Mouse (Mus musculus) left cerebral cortex, adult 2 months (tissue): Measurements from ENCODE around the gene Nomo1. TPM values are rescaled to one million over a fixed set of nuclear protein-coding genes. Genes with fewer than 3 reads are reported as not detected.

Experiments used
- DNase-seq, 2 experiments: peaks; one replicate each; pipeline ENCODE4 v3.0.0; 2021 to 2022; ENCODE audit warnings: low spot score in 2 of 2, mixed read lengths in 1 of 2; ENCODE audit errors: extremely low spot score in 1 of 2
- H3K27ac ChIP-seq: fragments of 200-600 bp; 2 replicates; pipeline ENCODE4 v1.8.1; 2022
- H3K4me3 ChIP-seq: fragments of 200-600 bp; 2 replicates; pipeline ENCODE4 v1.8.1; 2022
- CTCF ChIP-seq: fragments of 200-600 bp; IDR thresholded peaks from 2 replicates; pipeline ENCODE4 v1.8.1; 2022; ENCODE audit warnings: antibody characterized with exemption, mild to moderate bottlenecking, moderate library complexity
- intact Hi-C: fragments of 180-260 bp; cut with DNase I; formaldehyde crosslinking; loops from one replicate; pipeline ENCODE4 v1.15.1; 2025
- long read RNA-seq, 2 experiments: library from polyadenylated mRNA; stranded (forward); transcript quantifications; one replicate each; pipeline ENCODE4 v2.0.0; 2021; ENCODE audit warnings: borderline mapping rate in 2 of 2
- total RNA-seq, 2 experiments: library from RNA; stranded (reverse); gene quantifications; 2 replicates each; pipeline ENCODE4 v1.2.3; 2021

Nomo1 gene
- total RNA-seq = 100 to 1,000 TPM; 102 to 105 TPM
- long read RNA-seq, experiment 1, full-length matches to known transcripts = 52 of 92 reads
- long read RNA-seq, experiment 1, partial matches to known transcripts = 29 of 92 reads
- long read RNA-seq, experiment 1, other reads (novel, unspliced or antisense) = 11 of 92 reads
- long read RNA-seq, experiment 2, full-length matches to known transcripts = 38 of 70 reads
- long read RNA-seq, experiment 2, partial matches to known transcripts = 27 of 70 reads
- long read RNA-seq, experiment 2, other reads (novel, unspliced or antisense) = 5 of 70 reads

DNA sequence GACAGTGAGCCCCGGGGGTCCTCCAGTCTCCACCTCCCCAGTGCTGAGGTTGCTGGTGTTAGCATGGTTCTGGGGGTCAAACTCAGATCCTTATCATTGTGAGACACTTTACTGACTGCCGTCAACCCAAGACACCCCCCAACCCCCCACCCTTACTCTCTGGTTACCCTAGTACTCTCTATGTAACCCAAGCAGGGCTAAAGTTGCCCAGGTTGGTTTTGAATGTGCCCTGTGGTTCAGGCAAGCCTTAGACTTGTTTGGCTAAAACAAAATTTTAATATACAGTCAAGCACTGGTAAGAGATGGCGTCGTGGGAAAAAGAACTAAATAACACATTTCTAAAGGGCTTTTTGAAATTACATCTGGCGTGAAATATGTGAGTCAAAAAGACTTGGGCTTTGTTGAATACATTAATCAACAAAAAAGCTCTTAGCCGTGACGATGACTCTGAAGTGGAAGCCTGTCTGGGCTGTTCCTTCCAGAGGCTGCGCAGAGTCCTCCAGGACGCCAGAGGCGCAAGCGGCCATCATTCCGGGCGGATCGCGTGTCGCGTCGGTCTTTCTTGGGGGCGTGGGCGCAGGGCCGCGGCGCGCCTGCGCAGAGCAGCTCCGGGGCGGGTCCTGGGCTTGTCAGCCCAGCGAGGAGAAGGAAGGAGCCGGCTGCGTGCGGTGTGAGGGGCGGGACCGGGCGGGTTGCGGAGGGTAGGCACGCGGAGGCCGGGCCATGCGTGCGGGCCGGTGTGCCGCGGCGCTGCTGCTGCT lies at the start of gene Nomo1:
Gene Nomo1, plus strand, starts transcription at position 590 of the 761 bp plus-strand sequence.
- Histone ChIP-seq H3K4me3 (peak within 1 kb of the TSS; percentile 73), H3K27ac (peak within 1 kb of the TSS; percentile 73)
- intact Hi-C loops = no loop called here
- peak; percentile 96 to 98 for DNase-seq
- TF ChIP-seq CTCF = peak; percentile 94

DNA sequence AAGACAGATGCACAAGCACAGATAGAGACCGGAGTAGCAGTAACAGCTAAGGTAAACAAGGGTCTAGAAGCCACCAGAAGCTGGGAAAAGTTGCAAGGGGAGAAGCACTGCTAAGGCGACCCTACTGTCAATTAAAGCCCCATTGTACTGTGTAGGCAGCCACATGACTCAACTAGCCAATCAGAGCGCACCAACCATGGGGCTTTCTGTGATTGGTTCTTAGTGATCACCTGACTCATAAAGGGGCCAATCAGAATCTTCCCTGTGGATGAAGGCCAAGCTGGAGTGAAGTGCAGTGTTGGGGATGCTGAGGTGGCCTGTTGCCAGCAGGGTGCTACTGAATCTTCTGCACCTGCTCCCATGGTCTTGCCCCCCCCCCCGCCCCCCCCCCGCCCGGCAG lies 46.6 kb upstream of the Nomo1 start:
- Histone ChIP-seq H3K4me3 (no peak overlapping the region), H3K27ac (no peak overlapping the region)
- no peak for DNase-seq
- no peak for TF ChIP-seq CTCF
- intact Hi-C loops = no loop called here

DNA sequence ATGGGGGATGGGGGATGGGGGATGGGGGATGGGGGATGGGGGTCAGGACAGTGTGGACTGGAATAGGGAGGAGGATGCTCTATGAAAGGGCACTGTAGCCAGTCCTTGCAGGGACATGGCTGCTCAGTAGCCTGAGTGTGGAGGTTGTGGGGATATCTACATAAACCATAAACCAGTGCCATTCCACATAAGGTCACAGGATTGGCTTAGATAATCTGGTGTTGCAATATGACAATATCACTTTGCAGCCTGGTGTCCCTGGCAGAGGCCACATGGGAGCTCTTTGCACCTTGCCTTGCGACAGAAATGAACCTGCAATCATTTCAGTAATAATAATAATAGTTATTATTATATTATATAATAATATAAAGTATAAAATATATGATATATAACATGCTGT lies 45.2 kb upstream of the Nomo1 start:
- no peak for TF ChIP-seq CTCF
- H3K27ac ChIP-seq = no peak overlapping the region
- intact Hi-C loops = no loop called here
- no peak overlapping the region for H3K4me3 ChIP-seq
- no peak for DNase-seq

DNA sequence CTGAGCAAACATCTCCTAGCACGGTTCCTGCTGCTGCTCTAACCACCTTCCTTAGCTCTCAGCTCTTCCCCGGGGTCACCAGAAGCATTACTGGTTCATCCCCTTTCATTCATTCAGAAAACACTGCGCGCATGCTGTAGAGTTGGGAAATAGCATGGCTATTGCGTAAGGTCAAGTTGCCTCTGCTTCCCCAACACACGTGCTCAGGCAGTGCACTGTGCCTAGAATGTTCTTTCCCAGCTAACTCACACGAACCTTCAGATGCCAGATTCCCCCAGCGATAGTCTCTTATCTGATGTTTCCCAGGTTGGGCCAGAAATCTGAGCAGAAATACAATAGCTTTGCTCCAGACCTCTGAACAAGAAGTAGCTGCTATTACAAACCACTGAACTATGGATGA lies 41.0 kb upstream of the Nomo1 start:
- H3K27ac ChIP-seq = no peak overlapping the region
- intact Hi-C loops = no loop called here
- TF ChIP-seq CTCF = no peak
- H3K4me3 ChIP-seq = no peak overlapping the region
- no peak for DNase-seq

DNA sequence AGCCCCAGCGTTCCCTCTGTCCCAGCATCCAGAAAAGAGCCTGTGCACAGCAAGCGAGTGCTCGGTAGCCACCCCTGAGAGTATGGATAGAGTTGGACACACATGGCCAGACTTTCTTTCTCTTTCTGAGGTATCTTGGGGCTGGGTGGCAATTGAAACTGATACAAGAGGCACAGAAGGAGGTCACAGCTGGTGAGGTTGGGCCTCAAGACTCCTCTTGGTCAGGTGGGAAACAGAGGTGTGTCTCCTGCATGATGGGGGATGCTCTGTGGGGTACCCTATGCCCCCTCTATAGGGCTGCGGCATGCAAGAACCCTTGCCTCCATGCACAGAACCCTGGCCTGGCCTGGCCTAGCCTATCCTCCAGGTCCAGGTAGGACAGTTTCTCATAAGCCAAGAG lies 32.9 kb upstream of the Nomo1 start:
- DNase-seq = no peak
- Histone ChIP-seq H3K27ac (no peak overlapping the region), H3K4me3 (no peak overlapping the region)
- intact Hi-C loops = no loop called here
- TF ChIP-seq CTCF = no peak

DNA sequence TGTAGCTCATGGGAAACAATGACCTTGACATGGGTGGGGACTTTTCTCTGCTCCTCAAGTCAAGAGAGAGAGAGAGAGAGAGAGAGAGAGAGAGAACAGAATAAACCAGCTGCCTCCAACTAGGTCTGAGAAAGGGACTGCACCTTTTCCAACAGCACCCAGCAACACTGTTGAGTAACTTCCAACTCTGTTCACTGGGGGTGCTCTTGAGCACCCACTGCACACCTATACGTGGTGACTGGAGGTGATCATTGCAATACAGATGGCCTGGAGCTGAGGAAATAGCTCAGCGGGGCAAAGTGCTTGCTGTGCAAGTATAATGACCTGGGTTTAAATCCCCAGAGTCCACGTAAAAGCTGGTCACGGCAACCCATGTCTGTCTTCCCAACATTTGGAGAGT lies 30.8 kb upstream of the Nomo1 start:
- no peak for DNase-seq
- intact Hi-C loops = no loop called here
- Histone ChIP-seq H3K27ac (no peak overlapping the region), H3K4me3 (no peak overlapping the region)
- TF ChIP-seq CTCF = peak; percentile 57

DNA sequence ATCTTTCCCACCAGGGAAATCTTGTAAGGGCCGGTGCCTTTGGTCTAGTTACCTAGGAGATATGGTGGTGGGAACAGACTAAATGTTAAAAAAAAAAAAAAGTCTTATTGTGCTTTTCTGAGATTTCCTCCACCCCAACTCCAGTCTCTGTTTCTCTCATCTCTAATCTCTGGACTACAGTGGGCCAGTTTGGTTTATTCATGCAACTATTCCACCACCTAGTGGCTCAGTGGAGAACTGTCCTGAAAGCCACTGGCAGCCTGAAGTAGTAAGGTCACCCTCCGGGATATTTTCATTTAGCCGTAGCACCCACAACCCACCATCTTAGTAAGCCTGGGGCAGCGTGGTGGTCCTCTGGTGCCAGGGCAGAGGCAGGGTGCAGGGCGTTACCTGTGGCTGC lies 23.9 kb upstream of the Nomo1 start:
- Histone ChIP-seq H3K27ac (no peak overlapping the region), H3K4me3 (no peak overlapping the region)
- peak; percentile 71 to 77 for DNase-seq
- intact Hi-C loops = loop anchor here (2.0 kb wide), 4 partner anchors 41 to 271 kb away; partner anchors contain the start of gene Kdelr1
- TF ChIP-seq CTCF = peak; percentile 94

DNA sequence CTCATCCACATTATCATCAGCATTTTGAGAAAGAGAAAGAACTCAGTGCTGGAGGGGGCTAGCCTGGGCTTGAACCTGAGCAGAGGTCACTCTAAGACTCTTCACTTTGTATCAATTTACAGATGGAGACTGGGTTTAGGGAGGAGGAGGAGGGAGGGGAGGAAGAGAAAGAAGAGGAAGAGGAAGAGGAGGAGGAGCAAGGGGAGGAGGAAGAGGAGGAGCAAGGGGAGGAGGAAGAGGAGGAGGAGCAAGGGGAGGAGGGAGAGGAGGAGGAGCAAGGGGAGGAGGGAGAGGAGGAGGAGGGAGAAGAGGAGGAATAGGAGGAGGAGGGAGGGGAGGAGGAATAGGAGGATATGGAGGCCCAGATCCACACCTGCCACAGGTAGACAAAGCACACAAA lies 21.4 kb upstream of the Nomo1 start:
- intact Hi-C loops = no loop called here
- no peak for DNase-seq
- no peak for TF ChIP-seq CTCF
- Histone ChIP-seq H3K27ac (no peak overlapping the region), H3K4me3 (no peak overlapping the region)

DNA sequence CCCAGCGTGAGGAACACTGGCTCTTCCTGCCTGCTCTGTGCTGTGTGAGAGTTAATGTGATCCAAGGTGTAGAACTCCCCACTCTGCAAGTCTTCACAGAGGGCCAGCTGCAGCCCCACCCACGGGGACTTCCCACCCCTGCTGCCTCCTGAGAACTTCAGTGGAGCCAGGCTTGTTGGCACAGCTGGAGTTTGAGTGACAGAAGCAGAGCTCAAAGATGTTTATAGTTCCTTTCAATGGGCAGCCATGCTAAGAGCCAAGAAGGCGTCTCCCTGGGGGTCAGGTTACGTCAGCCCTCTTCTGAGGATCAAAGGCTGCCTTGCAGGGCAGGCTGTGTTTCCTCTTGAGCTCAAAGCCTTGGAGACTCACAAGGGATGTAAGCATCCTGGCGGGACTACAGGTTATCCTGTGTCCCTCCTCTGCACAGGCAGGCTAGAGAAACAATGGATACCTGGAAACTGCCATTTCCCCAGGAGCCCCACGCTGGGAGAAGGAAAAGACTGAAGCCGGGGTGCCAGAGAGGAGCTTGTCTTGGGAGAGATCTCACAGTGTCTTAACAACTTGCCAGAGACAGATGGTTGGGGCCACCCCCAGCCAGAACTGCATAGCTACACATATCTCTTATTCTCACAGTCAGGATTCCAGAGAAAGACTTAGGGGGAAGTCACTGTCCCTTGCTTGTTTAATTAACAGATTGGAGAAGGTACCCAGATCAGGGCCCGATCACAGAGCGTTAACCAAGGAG lies 20.1 kb upstream of the Nomo1 start:
- peak; percentile 27 to 32 for DNase-seq
- Histone ChIP-seq H3K4me3 (no peak overlapping the region), H3K27ac (peak overlapping the region; percentile 58)
- no peak for TF ChIP-seq CTCF
- intact Hi-C loops = no loop called here

DNA sequence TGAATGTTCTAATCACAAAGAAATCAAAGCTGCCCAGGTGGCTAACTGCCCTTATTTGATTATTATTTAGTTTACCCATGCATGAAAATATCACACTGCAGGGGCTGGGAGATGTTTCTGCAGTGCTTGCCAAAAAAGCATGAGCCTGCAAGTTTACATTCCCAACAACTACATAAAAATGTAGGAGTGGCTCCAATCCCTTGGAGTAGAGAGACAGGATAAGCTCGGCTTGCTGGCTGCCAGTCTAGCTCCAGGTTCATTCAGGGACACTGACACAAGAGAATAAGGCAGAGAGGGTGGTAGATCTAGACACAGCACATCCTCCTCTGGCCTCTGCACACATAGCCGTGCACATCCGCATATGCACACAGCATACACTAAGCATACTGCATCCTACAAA lies 13.9 kb upstream of the Nomo1 start:
- intact Hi-C loops = no loop called here
- no peak for TF ChIP-seq CTCF
- no peak for DNase-seq
- no peak overlapping the region; the same call in 1 of the 2 replicates for H3K27ac ChIP-seq
- no peak overlapping the region for H3K4me3 ChIP-seq

DNA sequence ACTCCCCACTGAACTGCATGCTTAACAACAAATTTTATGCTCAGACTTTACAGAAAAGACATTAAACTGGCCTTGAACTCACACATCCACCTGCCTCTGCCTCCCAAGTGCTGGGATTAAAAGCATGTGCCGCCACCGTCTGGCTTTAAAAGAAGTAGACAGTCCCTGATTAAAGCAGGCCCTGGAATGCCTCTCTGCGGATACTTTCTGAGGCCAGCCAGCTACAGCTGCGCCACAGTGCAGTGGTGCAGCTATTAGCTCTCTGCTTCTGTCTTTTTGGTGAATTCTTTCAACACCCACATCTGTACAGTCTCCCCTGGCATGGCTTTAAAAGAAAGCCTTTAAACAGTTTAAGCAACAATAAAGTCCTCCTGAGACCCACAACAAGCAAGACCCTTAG lies 11.5 kb upstream of the Nomo1 start:
- no peak for TF ChIP-seq CTCF
- intact Hi-C loops = no loop called here
- no peak overlapping the region for H3K27ac ChIP-seq
- H3K4me3 ChIP-seq = no peak overlapping the region
- no peak for DNase-seq

DNA sequence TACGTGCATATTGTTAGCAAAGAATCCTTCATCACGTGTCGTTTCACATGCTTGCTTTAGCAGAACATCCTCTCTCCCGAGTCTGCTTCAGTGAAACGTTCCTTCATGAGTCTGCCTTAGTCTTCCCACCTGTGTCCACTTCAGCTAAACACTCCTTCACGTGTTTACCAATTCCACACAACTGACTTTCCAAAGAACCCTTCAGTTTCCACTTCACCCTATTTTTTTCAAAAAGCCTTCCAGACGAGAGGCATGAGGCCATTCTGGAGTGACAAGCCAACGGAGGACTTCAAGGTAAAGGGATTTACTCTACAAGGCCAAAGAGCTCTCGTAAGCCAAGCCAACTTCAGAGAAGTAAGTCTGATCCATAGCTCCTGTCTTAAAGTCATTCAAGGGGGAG lies 8.1 kb upstream of the Nomo1 start:
- no peak overlapping the region for H3K4me3 ChIP-seq
- no peak for TF ChIP-seq CTCF
- no peak for DNase-seq
- intact Hi-C loops = no loop called here
- no peak overlapping the region for H3K27ac ChIP-seq
